Mouse (Mus musculus) kidney, adult 9 months (tissue): ENCODE measurements around the gene Rpl18.

Experiments
- DNase-seq: peaks from one replicate; pipeline ENCODE4 v3.0.0; 2022

Rpl18 gene

DNA sequence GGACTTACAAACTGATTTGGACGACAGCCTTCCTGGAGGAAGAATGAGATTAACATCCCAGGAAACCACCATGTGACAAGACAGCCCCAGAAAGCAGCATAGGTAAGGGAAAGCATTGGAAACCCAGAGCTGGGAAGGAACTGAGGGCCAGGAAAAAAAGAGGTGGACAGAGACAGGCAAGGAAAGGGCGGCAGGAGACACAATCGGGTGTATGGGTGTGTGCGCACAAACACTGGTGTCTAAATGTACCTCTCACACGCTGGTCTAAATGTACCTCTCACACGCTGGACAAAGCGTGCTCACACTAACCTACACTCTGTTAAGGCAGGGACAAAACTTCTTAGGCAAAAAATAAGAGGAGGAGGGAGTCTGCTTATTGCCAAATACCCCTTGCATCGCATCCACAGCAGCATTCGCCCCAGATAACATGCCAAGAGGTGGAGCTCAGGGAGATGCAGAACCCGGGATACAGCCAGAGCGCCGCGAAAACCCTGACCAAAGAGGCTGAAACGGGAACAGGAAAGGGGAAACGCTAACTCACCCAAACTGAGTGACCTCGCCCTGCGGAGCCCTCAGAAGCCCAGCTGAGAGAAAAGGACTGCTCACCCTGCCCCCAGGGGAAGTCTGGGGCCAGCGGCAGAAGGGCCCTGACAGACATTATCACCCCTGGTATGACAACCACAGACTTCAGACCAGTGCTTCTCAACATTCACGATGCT, 643 bp downstream of the Rpl18 start:
- peak; percentile 42 for DNase-seq

- peak; percentile 26 for DNase-seq
Observed at GRCm38 (mm10) chr7:45716460-45716857, 1.2 kb downstream of the Rpl18 start.

- DNase-seq, result peak; percentile 33
Observed at GRCm38 (mm10) chr7:45716952-45717917, 2.0 kb downstream of the Rpl18 start.

- DNase-seq, result peak; percentile 99
Observed at GRCm38 (mm10) chr7:45717918-45718297, 2.7 kb downstream of the Rpl18 start, which contains the start of gene Sphk2. Gene Sphk2, minus strand, starts transcription at chr7:45718002.

- DNase-seq, result no peak
Observed at GRCm38 (mm10) chr7:45718331-45718730, 3.1 kb downstream of the Rpl18 start.

GRCm38 (mm10) chr7:45719180-45719579, 3.9 kb downstream of the Rpl18 start:
- DNase-seq, result no peak

- no peak for DNase-seq
Observed at GRCm38 (mm10) chr7:45719738-45720412, 4.6 kb downstream of the Rpl18 start.

DNA sequence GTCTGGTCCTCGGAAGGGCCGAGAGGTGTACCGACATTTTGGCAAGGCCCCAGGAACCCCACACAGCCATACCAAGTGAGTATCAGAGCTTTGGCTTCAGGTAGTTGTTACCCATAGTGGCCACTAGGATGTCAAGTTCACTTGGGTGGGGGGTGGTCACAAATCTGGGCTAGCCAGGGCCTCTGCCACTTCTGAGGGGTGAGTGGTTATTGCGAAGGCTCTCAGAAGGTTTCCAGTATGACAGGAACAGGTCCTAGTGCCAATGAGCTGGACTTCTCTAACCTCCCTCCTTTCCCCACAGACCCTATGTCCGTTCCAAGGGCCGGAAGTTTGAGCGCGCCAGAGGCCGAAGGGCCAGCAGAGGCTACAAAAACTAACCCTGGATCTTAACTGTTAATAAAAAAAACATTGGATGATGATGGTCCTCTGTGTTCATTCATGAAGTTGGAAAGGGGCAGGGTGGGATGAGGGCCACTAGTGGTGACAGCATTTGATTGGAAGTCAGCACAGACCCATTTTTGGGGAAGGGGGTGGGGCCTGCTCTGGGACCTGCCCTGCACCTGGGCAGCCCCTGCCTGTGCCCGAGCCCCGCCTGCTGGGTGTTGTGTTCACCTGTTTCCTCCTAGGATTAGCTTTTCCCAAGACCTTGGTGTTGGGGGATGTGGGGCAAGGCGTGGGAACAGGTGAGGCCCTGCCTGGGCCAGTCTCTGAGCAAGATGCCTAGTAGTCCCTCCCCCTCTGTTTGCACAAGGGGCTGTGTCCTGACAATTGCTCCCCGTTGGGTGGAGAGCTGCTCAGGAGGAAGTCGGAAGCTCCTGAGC, 5.4 kb downstream of the Rpl18 start, which contains the start of gene Fam83e:
Gene Fam83e (plus strand): TSS at position 800 of the 821 bp plus-strand sequence.
- DNase-seq, result no peak

DNA sequence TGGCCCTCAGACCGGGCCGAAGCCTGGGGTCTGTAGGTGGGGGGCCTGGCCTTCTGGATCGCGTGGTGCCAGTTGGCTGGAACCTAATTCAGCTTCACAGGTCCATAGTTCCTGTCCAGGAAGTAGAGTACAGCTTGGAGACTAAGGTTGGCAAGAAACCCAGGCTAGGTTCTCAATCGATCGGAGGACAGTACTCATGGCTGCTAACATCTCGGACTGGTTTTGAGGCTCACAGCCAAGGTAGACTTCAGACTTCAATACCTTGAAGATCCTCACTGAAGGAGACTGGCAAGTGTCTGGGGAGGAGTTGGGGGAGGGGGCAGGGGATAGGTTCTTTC, 5.9 kb downstream of the Rpl18 start:
- DNase-seq, result no peak

GRCm38 (mm10) chr7:45721642-45722347, 6.5 kb downstream of the Rpl18 start:
- DNase-seq, result no peak

DNA sequence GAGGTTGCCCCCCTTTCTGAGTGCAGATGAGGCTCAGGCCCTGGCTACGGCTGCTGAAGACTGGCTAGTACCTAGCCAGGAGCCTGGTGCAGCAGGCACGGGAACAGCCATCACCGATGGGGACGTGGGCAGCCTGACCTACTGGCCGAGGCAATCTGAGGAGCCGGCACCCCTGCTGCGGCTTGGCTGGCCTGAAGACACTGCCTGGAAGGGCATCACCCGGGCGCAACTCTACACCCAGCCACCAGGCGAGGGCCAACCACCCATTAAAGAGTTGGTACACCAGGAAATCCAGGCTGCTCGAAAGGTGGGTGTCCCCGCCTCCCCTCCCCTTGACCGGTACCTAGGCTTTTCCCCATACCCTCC, 7.1 kb downstream of the Rpl18 start:
- DNase-seq, result no peak

- no peak for DNase-seq
Observed at GRCm38 (mm10) chr7:45723301-45723700, 8.0 kb downstream of the Rpl18 start.

DNA sequence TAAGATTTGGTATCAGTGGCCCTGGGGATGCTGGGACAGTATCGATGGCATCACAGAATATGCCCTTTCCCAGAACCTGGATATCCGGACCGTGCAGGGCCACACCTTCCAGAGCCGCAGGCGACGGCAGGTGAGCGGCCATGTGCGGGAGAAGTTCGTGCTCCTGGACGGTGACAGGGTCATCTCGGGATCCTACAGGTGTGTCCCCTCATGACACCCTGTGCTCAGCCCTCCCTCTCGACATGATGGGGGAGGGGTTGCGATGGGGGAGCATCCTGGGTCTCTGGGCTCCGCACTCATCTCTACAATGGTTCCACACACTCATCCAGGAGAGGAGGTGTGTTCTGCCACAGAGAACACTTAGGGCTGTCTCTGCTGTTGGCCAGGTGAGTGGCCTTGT, 8.5 kb downstream of the Rpl18 start:
- no peak for DNase-seq

DNA sequence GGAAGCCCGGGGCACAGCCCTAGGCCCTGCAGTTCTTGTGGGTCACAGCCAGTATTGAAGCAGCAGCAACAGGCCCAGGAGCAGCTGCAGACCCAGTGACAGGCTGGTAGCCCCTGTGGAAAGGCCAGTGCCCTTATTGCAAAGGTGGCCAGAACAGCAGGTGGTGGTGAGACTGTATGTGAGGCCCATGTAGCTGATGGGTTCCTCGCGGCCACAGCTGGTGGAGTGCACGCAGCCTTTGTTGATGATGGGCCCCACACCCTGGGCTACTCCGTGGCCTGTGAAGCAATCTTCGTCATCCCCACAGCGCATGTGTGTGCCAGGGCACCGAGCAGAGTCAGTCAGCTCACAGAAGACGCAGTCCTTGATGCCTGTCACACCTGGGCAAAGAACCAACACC, 9.9 kb downstream of the Rpl18 start:
- no peak for DNase-seq

DNA sequence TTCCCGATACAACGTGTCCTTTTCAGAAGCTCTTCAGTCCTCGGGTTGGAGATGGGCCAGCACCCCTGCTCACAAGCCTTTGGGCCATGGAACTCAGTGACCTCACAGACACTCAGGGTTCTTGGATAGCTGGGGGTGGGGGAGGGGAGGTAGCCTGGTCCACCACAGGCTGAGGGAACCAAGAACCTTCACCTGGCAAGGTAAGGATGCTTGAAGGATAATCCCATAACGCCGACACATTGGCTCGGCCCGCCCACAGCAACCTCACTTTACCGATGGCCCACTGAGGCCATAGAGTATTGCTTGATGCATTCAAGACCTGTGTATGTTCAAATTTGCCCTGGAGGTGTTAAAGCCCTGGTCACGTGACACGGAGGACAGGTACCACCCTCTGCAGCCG, 10.5 kb downstream of the Rpl18 start, which contains the start of gene Spaca4:
Gene Spaca4 (minus strand): TSS at position 101 of the 400 bp plus-strand sequence.
- DNase-seq, result no peak

DNA sequence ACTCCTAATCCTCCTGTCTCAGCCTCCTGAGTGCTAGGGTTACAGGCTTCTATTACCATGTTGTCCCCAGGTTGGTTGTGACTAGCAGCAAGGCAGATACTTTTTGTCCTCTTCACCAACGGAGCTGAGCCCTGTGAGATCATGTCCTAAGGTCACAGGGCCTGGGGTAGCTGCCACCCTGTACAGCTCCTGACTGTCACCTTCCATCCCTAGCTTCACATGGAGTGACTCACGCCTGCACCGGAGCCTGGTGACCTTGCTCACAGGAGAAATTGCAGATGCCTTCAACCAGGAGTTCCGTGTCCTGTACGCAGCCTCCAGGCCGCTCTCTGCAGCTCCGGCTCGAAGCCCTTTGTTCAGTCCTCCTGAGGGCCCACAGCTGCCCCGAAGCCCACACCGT, 11.2 kb downstream of the Rpl18 start:
- DNase-seq, result no peak

GRCm38 (mm10) chr7:45727625-45728024, 12.4 kb downstream of the Rpl18 start:
- no peak for DNase-seq

DNA sequence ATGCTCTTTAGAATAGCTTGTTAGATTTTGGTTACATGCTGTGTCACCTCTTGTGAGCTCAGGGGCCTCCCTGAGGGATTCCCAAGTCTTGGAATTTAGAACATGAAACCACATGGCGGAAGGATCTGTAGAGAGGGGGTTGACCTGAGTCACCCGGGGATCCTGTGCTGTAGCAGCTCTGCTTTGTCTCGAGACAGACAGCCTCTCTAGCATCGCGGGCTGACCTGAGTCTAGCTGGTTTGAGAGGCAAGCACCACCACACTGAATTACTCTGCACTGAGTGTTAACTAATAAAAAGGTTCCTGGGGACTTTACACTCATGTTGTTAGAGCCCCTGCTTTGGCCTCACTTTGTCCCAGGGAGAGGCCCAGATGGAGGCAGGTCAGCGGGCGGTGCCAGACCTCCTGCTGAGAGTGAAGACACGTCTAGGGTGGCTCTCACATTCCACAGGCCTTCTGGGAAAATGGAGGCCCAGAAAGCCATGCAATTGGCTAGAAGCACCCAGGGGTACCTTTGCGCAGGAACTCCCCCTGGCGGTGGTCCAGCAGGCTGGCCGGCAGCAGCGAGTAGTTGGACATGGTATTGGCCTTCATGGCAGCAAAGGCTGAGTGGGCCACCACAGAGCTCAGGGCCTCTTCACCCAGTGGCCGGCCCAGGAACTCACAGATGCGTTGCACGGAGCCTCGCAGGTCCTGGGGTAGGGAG, 15.6 kb downstream of the Rpl18 start:
- DNase-seq, result peak; percentile 49

- DNase-seq, result no peak
Observed at GRCm38 (mm10) chr7:45733477-45733876, 18.2 kb downstream of the Rpl18 start.

- peak; percentile 86 for DNase-seq
Observed at GRCm38 (mm10) chr7:45739162-45739763, 24.0 kb downstream of the Rpl18 start.

DNA sequence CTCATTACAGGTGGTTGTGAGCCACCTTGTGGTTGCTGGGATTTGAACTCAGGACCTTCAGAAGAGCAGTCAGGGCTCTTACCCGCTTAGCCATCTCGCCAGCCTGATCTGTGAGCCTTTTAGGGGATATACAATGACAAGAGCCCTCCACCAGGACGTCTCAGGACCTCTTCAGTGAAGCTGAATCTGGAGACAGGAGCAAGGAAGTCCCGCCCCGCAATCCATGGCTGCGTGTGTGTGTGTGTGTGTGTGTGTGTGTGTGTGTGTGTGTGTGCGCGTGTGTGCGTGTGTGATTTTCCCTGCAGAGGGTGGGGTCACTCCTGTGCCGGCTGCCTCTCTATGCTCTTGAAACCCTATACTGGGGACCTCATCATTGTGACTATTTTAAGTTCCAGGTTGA, 24.6 kb downstream of the Rpl18 start:
- DNase-seq, result no peak
